Mouse (Mus musculus) forebrain, embryonic 14.5 days (tissue): ENCODE data around the gene Edil3. TPM values are rescaled to one million over a fixed set of nuclear protein-coding genes. Genes with fewer than 3 reads are reported as not detected.
A peak's percentile ranks its signal among the peaks of the same experiment; 100 is the strongest.

Source experiments
- ATAC-seq: fragments of 200-750 bp; cut with Nextera tagmentation; 2 replicates; pipeline ENCODE4 v1.8.0; 2017; ENCODE audit warnings: mild to moderate bottlenecking, moderate library complexity
- DNase-seq: peaks from one replicate; pipeline ENCODE4 v3.0.0-alpha.2; 2015; ENCODE audit warnings: low spot score
- H3K27ac ChIP-seq: fragments of 300-500 bp; sonication (generic); 2 replicates; pipeline ENCODE4 v1.5.1; 2014; ENCODE audit warnings: low read depth, mild to moderate bottlenecking, control low read depth, low read length, moderate library complexity
- H3K27me3 ChIP-seq: fragments of 300-500 bp; sonication (generic); replicated peaks from 2 replicates; pipeline ENCODE4 v1.6.1; 2014; ENCODE audit warnings: low read length, control low read depth, mixed read lengths; ENCODE audit not compliant: control insufficient read depth, insufficient read depth
- H3K36me3 ChIP-seq: fragments of 300-500 bp; sonication (generic); 2 replicates; pipeline ENCODE4 v1.6.1; 2014; ENCODE audit warnings: low read length, control low read depth; ENCODE audit not compliant: control insufficient read depth, insufficient read depth
- H3K4me1 ChIP-seq: fragments of 300-500 bp; sonication (generic); 2 replicates; pipeline ENCODE4 v1.6.1; 2014; ENCODE audit warnings: antibody characterized with exemption, low read length, control low read depth; ENCODE audit not compliant: control insufficient read depth, insufficient read depth
- H3K4me2 ChIP-seq: fragments of 300-500 bp; sonication (generic); 2 replicates; pipeline ENCODE4 v1.6.1; 2014; ENCODE audit warnings: mild to moderate bottlenecking, control low read depth, low read length
- H3K4me3 ChIP-seq: fragments of 300-500 bp; sonication (generic); 2 replicates; pipeline ENCODE4 v1.5.1; 2014; ENCODE audit warnings: low read depth, low read length, control low read depth
- H3K9ac ChIP-seq: fragments of 300-500 bp; sonication (generic); 2 replicates; pipeline ENCODE4 v1.6.1; 2014; ENCODE audit warnings: mild to moderate bottlenecking, low read length, control low read depth, moderate library complexity
- H3K9me3 ChIP-seq: fragments of 300-500 bp; sonication (generic); replicated peaks from 2 replicates; pipeline ENCODE4 v1.6.1; 2016; ENCODE audit warnings: low read length, control low read depth, mixed read lengths; ENCODE audit not compliant: control insufficient read depth
- WGBS: fragments of 180-500 bp; shearing (Covaris S2); extraction: QIAGEN DNeasy Blood & Tissue Kit; methylation state at CpG from one replicate; pipeline ENCODE4 v1.1.7; 2014; 5-methylcytosine and 5-hydroxymethylcytosine counted together
- polyA plus RNA-seq: library from polyadenylated mRNA; unstranded; fragments of >200 nt; fragmentation: Nextera tagmentation; extraction: Ambion mirVana; gene quantifications from 2 replicates; pipeline ENCODE4 v1.2.1, GENCODE M21; 2014

Gene Edil3
- polyA plus RNA-seq, 1 experiment from 2014 or later = 38.5 TPM

DNA sequence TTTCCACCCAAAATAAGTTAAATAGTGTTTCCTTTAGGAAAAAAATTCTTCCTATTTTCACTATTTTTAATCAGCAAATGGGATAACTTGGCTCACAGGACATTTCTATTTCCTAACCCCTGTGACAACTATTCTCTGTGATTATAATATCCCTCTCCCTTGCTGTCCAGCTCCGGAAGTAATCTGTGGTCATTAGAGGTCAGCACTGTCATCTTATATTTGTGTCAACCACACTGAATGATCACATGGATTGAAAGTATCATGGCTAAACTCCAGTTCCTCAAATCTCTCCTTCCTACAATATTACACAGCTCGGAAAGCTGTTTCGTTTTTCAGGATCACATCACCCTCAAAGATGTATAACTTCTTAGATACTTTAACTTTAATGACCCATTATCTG, 518.5 kb downstream of the Edil3 start:
- DNase-seq (no peak), ATAC-seq (no peak)
- no peak overlapping the region for H3K9ac ChIP-seq
- H3K27me3 ChIP-seq = no peaks in the 10 kb centered on the region
- 90% methylated on average over 3 of the region's 3 CpGs for WGBS
- no peak overlapping the region for H3K4me2 ChIP-seq
- peaks cover 5% of the 10 kb centered on the region; the same call in 1 of the 2 replicates for H3K4me1 ChIP-seq
- H3K9me3 ChIP-seq = no peaks in the 10 kb centered on the region
- no peak overlapping the region for H3K4me3 ChIP-seq
- no peak overlapping the region for H3K27ac ChIP-seq
- no peaks in the 10 kb centered on the region for H3K36me3 ChIP-seq

GRCm38 (mm10) chr13:89355234-89355633, 534.0 kb downstream of the Edil3 start:
- ATAC-seq (no peak), DNase-seq (peak; percentile 19)
- Histone ChIP-seq H3K4me3 (no peak overlapping the region), H3K9ac (no peak overlapping the region), H3K27ac (no peak overlapping the region), H3K4me2 (no peak overlapping the region), H3K27me3 (no peaks in the 10 kb centered on the region), H3K36me3 (no peaks in the 10 kb centered on the region), H3K4me1 (no peaks in the 10 kb centered on the region), H3K9me3 (no peaks in the 10 kb centered on the region)
- WGBS = 62% methylated on average over 3 of the region's 3 CpGs

DNA sequence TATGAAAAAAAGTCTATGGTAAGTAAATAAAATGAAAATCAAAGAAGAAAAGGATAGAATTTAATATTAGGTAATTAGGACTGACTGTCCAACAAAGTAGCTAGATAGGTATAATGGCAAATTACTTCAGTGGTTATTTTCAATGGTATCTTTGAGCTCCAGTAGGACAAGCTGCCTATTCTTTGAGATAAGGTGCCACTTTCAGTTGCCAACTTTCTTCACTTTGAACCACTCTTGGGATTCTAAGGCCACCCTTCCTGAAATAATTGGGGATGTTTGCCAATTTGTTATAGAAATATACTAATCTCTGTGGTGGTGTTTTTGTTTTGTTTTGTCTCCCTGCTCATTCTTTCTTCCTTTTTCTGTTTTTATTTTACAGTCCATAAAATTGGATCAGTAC, 537.1 kb downstream of the Edil3 start:
- no peaks in the 10 kb centered on the region for H3K27me3 ChIP-seq
- peaks cover 3% of the 10 kb centered on the region; the same call in 1 of the 2 replicates for H3K4me1 ChIP-seq
- no peaks in the 10 kb centered on the region for H3K9me3 ChIP-seq
- DNase-seq (no peak), ATAC-seq (no peak)
- H3K27ac ChIP-seq = no peak overlapping the region
- H3K9ac ChIP-seq = no peak overlapping the region
- H3K4me2 ChIP-seq = no peak overlapping the region
- H3K4me3 ChIP-seq = no peak overlapping the region
- no peaks in the 10 kb centered on the region for H3K36me3 ChIP-seq

- Histone ChIP-seq H3K4me3 (no peak overlapping the region), H3K27me3 (no peaks in the 10 kb centered on the region), H3K9me3 (no peaks in the 10 kb centered on the region), H3K4me2 (no peak overlapping the region), H3K4me1 (peaks cover 3% of the 10 kb centered on the region; the same call in 1 of the 2 replicates), H3K27ac (no peak overlapping the region), H3K9ac (no peak overlapping the region), H3K36me3 (no peaks in the 10 kb centered on the region)
- peak; percentile 65; the same call in 1 of the 2 replicates for ATAC-seq
- 10% methylated on average over 4 of the region's 4 CpGs for WGBS
- peak; percentile 56 for DNase-seq
Observed at GRCm38 (mm10) chr13:89362274-89362673, 541.0 kb downstream of the Edil3 start.

DNA sequence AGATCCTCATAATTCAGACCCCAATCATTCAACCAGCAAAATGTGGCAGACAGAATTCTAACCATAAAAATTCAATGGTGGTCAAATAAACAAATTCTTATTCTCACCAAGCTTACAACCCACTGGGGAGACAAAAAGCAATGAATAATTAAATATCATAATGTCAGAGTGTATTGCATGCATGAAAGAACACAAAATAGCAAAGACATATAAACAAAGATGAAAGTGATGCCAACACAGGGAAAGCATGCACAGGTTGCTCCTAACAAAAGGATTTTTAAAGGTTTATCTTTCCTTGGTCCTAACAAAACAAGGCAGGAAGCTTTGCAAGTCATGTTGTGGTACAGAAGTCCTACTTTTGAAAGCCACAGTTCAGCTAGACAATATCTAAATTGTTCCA, 550.0 kb downstream of the Edil3 start:
- ATAC-seq = no peak
- no peak overlapping the region for H3K4me2 ChIP-seq
- H3K4me1 ChIP-seq = no peaks in the 10 kb centered on the region
- DNase-seq = no peak
- H3K36me3 ChIP-seq = no peaks in the 10 kb centered on the region
- no peak overlapping the region for H3K27ac ChIP-seq
- no peak overlapping the region for H3K9ac ChIP-seq
- no peak overlapping the region for H3K4me3 ChIP-seq
- H3K27me3 ChIP-seq = no peaks in the 10 kb centered on the region
- H3K9me3 ChIP-seq = no peaks in the 10 kb centered on the region

GRCm38 (mm10) chr13:89371656-89372240, 550.5 kb downstream of the Edil3 start:
- WGBS = 68% methylated on average over 5 of the region's 5 CpGs
- no peak overlapping the region for H3K9ac ChIP-seq
- H3K36me3 ChIP-seq = no peaks in the 10 kb centered on the region
- no peaks in the 10 kb centered on the region for H3K27me3 ChIP-seq
- ATAC-seq = no peak
- H3K4me1 ChIP-seq = no peaks in the 10 kb centered on the region
- H3K4me3 ChIP-seq = no peak overlapping the region
- no peak overlapping the region for H3K4me2 ChIP-seq
- DNase-seq = no peak
- no peak overlapping the region for H3K27ac ChIP-seq
- no peaks in the 10 kb centered on the region for H3K9me3 ChIP-seq
